Comparison of ENCODE assay signal across 23 mouse cellular contexts in genomic region chr2:158203686-158204085, GRCm38 (mm10). TPM values are rescaled to one million over a fixed set of nuclear protein-coding genes. Genes with fewer than 3 reads are reported as not detected.
DNase-seq lines count a peak whose midpoint lies in the region; ATAC-seq and TF ChIP-seq lines count a peak whose summit lies in the region.
"Had no signal": no experiment of that assay in that cellular context is flagged by ENCODE, and none has a peak within 500 bp of the region (broad histone marks: within the 10 kb centered on the region; RNA-seq: fewer than 3 reads in every experiment).

No protein-coding gene starts in this region.

- H3K27ac ChIP-seq in hindbrain, embryonic 10.5 days, result peak overlapping the region; percentile 42; the same call in 1 of the 2 replicates
- no peak overlapping the region for H3K27ac ChIP-seq in hindbrain, postnatal 0 days
- H3K27ac ChIP-seq in intestine, embryonic 15.5 days, result no peak overlapping the region
- H3K27ac ChIP-seq in intestine, embryonic 16.5 days (ENCODE audit: low read length), result no peak overlapping the region

- H3K4me3 ChIP-seq in hindbrain, embryonic 10.5 days, result no peak overlapping the region
- H3K4me3 ChIP-seq in hindbrain, postnatal 0 days (ENCODE audit: low read length), result no peak overlapping the region
- no peak overlapping the region for H3K4me3 ChIP-seq in intestine, embryonic 15.5 days (replicated peaks)
- H3K4me3 ChIP-seq in intestine, embryonic 16.5 days (ENCODE audit: low read length), result no peak overlapping the region
- H3K4me3 ChIP-seq in myocyte, result no peak overlapping the region

- DNase-seq in hindbrain, embryonic 10.5 days (ENCODE audit: low spot score), result no peak
- DNase-seq in hindbrain, postnatal 0 days (ENCODE audit: low spot score), result no peak
- DNase-seq in testis, postnatal 14 days (ENCODE audit: low spot score), result peak; percentile 73
- DNase-seq in testis, postnatal 10 days (ENCODE audit: low spot score), result no peak
- DNase-seq in embryo, embryonic 10.5 days (ENCODE audit: low spot score), result no peak

- H3K4me1 ChIP-seq in hindbrain, embryonic 10.5 days (replicated peaks), result peaks cover 24% of the 10 kb centered on the region; the same call in 1 of the 2 replicates
- peaks cover 3% of the 10 kb centered on the region for H3K4me1 ChIP-seq in hindbrain, postnatal 0 days (ENCODE audit: insufficient read depth, low read length)
- no peaks in the 10 kb centered on the region for H3K4me1 ChIP-seq in intestine, embryonic 15.5 days (replicated peaks)
- no peaks in the 10 kb centered on the region for H3K4me1 ChIP-seq in intestine, embryonic 16.5 days (ENCODE audit: control insufficient read depth, insufficient read depth, low read length)

- no peak for TF ChIP-seq CTCF in hindbrain, postnatal 0 days (IDR thresholded peaks at IDR 0.05; ENCODE audit: low read depth)

- no peak for TF ChIP-seq POLR2A in myocyte (IDR thresholded peaks at IDR 0.05; ENCODE audit: insufficient read length, low read depth)

- no peaks in the 10 kb centered on the region for H3K79me2 ChIP-seq in myocyte (ENCODE audit: control insufficient read depth, insufficient read depth)

- H3K9ac ChIP-seq in hindbrain, postnatal 0 days (replicated peaks; ENCODE audit: low read length), result no peak overlapping the region
- H3K9ac ChIP-seq in intestine, embryonic 15.5 days, result no peak overlapping the region
- H3K9ac ChIP-seq in intestine, embryonic 16.5 days (ENCODE audit: low read depth, low read length), result no peak overlapping the region

- 84% methylated on average over 4 of the region's 4 CpGs for WGBS in hindbrain, embryonic 10.5 days
- WGBS in hindbrain, postnatal 0 days, result 81% methylated on average over 4 of the region's 4 CpGs
- 83% methylated on average over 4 of the region's 4 CpGs for WGBS in intestine, embryonic 15.5 days
- 88% methylated on average over 4 of the region's 4 CpGs for WGBS in intestine, embryonic 16.5 days

- ATAC-seq in hindbrain, postnatal 0 days, result no peak
- ATAC-seq in intestine, embryonic 15.5 days, result 0 out of 2 replicates have a peak, but pooled peaks have one; percentile 6
- no peak for ATAC-seq in intestine, embryonic 16.5 days

- H3ac ChIP-seq in myocyte (ENCODE audit: control insufficient read depth, insufficient read length), result no peak overlapping the region

- 0 out of 2 replicates have a peak, but pooled peaks cover 6% of the 10 kb centered on the region for H3K27me3 ChIP-seq in hindbrain, embryonic 10.5 days (ENCODE audit: insufficient read depth, poor library complexity, severe bottlenecking)
- H3K27me3 ChIP-seq in hindbrain, postnatal 0 days (ENCODE audit: insufficient read depth, low read length), result no peaks in the 10 kb centered on the region
- no peaks in the 10 kb centered on the region for H3K27me3 ChIP-seq in intestine, embryonic 15.5 days (replicated peaks)
- no peaks in the 10 kb centered on the region for H3K27me3 ChIP-seq in intestine, embryonic 16.5 days (replicated peaks; ENCODE audit: control insufficient read depth, insufficient read depth, low read length)
- peaks cover 9% of the 10 kb centered on the region for H3K27me3 ChIP-seq in myocyte (ENCODE audit: control insufficient read depth, insufficient read depth, insufficient read length)
- H3K27me3 ChIP-seq: Patski had no signal

- no peak overlapping the region for H3K4me2 ChIP-seq in hindbrain, postnatal 0 days (ENCODE audit: low read depth, low read length)
- no peak overlapping the region for H3K4me2 ChIP-seq in intestine, embryonic 15.5 days (replicated peaks)
- H3K4me2 ChIP-seq in intestine, embryonic 16.5 days (ENCODE audit: low read depth, low read length), result no peak overlapping the region
- no peak overlapping the region for H3K4me2 ChIP-seq in myocyte (ENCODE audit: low read depth)

- no peaks in the 10 kb centered on the region for H3K36me3 ChIP-seq in hindbrain, embryonic 10.5 days
- no peaks in the 10 kb centered on the region for H3K36me3 ChIP-seq in hindbrain, postnatal 0 days (ENCODE audit: insufficient read depth, low read length)
- H3K36me3 ChIP-seq in intestine, embryonic 15.5 days, result no peaks in the 10 kb centered on the region
- no peaks in the 10 kb centered on the region for H3K36me3 ChIP-seq in intestine, embryonic 16.5 days (ENCODE audit: control insufficient read depth, insufficient read depth, low read length)
- no peaks in the 10 kb centered on the region for H3K36me3 ChIP-seq in myocyte (ENCODE audit: control insufficient read depth, insufficient read depth)
- H3K36me3 ChIP-seq: G1E had no signal

- H3K9me3 ChIP-seq in hindbrain, embryonic 10.5 days, result no peaks in the 10 kb centered on the region
- H3K9me3 ChIP-seq in hindbrain, postnatal 0 days (ENCODE audit: low read length), result no peaks in the 10 kb centered on the region
- no peaks in the 10 kb centered on the region for H3K9me3 ChIP-seq in intestine, embryonic 15.5 days
- H3K9me3 ChIP-seq in intestine, embryonic 16.5 days (ENCODE audit: control insufficient read depth, low read length), result no peaks in the 10 kb centered on the region
- H3K9me3 ChIP-seq: G1E had no signal

TF ChIP-seq in myocyte, 11 proteins besides CTCF, POLR2A, EP300 and RAD21:
- TF ChIP-seq MYOD1 (IDR thresholded peaks at IDR 0.05; ENCODE audit: control insufficient read depth in 1 of 3, insufficient read length in 2 of 3, low read depth in 2 of 3), result peak in 2 of 3 experiments; percentile 51 to 70
- TF ChIP-seq MYOG (IDR thresholded peaks at IDR 0.05; ENCODE audit: control insufficient read depth in 1 of 3, insufficient read depth in 1 of 3, insufficient read length in 2 of 3, low read depth in 2 of 3), result peak in 2 of 3 experiments; percentile 19 to 59
- TF ChIP-seq E2F4 (IDR thresholded peaks at IDR 0.05; ENCODE audit: insufficient read depth), result no peak

RNA-seq across cellular contexts. Expression of gene D630003M21Rik, which starts 25.3 kb away (rescaled TPM):
- 3.7 and 4.9 TPM in 2 replicates for polyA plus RNA-seq in hindbrain, embryonic 10.5 days (2016; fragmentation: Nextera tagmentation; extraction: Ambion mirVana)
- 6.0 and 7.8 TPM in 2 replicates for total RNA-seq in hindbrain, postnatal 0 days (2014; rRNA removed)
- polyA plus RNA-seq in hindbrain, postnatal 0 days (2015; fragmentation: Nextera tagmentation; extraction: Ambion mirVana), result 1.8 and 2.3 TPM in 2 replicates
- 2.5 and 2.6 TPM in 2 replicates for polyA plus RNA-seq in intestine, embryonic 15.5 days (2015; fragmentation: Nextera tagmentation; extraction: Ambion mirVana)
- 2.8 and 2.9 TPM in 2 replicates for polyA plus RNA-seq in intestine, embryonic 16.5 days (2015; fragmentation: Nextera tagmentation; extraction: Ambion mirVana)
- polyA plus RNA-seq in myocyte (2012; fragmentation: generic; extraction: Trizol), result 0.25 TPM
- total RNA-seq: MEL had no signal
- polyA plus RNA-seq: activated CD4-positive, CD25-positive, alpha-beta regulatory T cell, adult 4 months; CD4-positive, CD25-positive, alpha-beta regulatory T cell, adult 4 months; G1E had no signal

RNA-seq across cellular contexts. Expression of gene Bpi, which starts 54.2 kb away (rescaled TPM):
- not detected in 2 replicates for polyA plus RNA-seq in hindbrain, embryonic 10.5 days (2016; fragmentation: Nextera tagmentation; extraction: Ambion mirVana)
- total RNA-seq in hindbrain, postnatal 0 days (2014; rRNA removed), result not detected in 2 replicates
- not detected in 2 replicates for polyA plus RNA-seq in hindbrain, postnatal 0 days (2015; fragmentation: Nextera tagmentation; extraction: Ambion mirVana)
- not detected in 2 replicates for polyA plus RNA-seq in intestine, embryonic 15.5 days (2015; fragmentation: Nextera tagmentation; extraction: Ambion mirVana)
- polyA plus RNA-seq in intestine, embryonic 16.5 days (2015; fragmentation: Nextera tagmentation; extraction: Ambion mirVana), result not detected in 2 replicates
- polyA plus RNA-seq in myocyte (2012; fragmentation: generic; extraction: Trizol), result not detected
- total RNA-seq: adrenal gland, adult 18-20 months; adrenal gland, adult 2 months; adrenal gland, adult 8-10 months; adrenal gland, postnatal 10 days; adrenal gland, postnatal 14 days; adrenal gland, postnatal 25 days; adrenal gland, postnatal 36 days; adrenal gland, postnatal 4 days; G1E; MEL had no signal
- polyA plus RNA-seq: activated CD4-positive, CD25-positive, alpha-beta regulatory T cell, adult 4 months; adrenal gland, adult 2 months; brain, embryonic 14.5 days; C2C12; CD4-positive, CD25-positive, alpha-beta regulatory T cell, adult 4 months; G1E had no signal

RNA-seq across cellular contexts. Expression of gene Tgm2, which starts 57.5 kb away (rescaled TPM):
- polyA plus RNA-seq in hindbrain, embryonic 10.5 days (2016; fragmentation: Nextera tagmentation; extraction: Ambion mirVana), result 7.5 and 10.2 TPM in 2 replicates
- 13.6 and 14.4 TPM in 2 replicates for total RNA-seq in hindbrain, postnatal 0 days (2014; rRNA removed)
- polyA plus RNA-seq in hindbrain, postnatal 0 days (2015; fragmentation: Nextera tagmentation; extraction: Ambion mirVana), result 6.5 and 7.1 TPM in 2 replicates
- polyA plus RNA-seq in intestine, embryonic 15.5 days (2015; fragmentation: Nextera tagmentation; extraction: Ambion mirVana), result 83.4 and 90.2 TPM in 2 replicates
- polyA plus RNA-seq in intestine, embryonic 16.5 days (2015; fragmentation: Nextera tagmentation; extraction: Ambion mirVana), result 94.9 and 96.5 TPM in 2 replicates
- 61.0 TPM for polyA plus RNA-seq in myocyte (2012; fragmentation: generic; extraction: Trizol)
